Mouse (Mus musculus) G1E (cell line): ENCODE data around the gene Spout1. TPM values are rescaled to one million over a fixed set of nuclear protein-coding genes. Genes with fewer than 3 reads are reported as not detected.

Experiments
- ATAC-seq: 2 replicates; pipeline ENCODE4 v1.8.0; 2016; ENCODE audit warnings: mild to moderate bottlenecking; ENCODE audit not compliant: insufficient number of reproducible peaks, poor library complexity, low FRiP score, severe bottlenecking; ENCODE audit errors: extremely low read depth
- DNase-seq: peaks from one replicate; pipeline ENCODE4 v3.0.0; 2012; ENCODE audit warnings: low spot score
- H3K27me3 ChIP-seq: 2 replicates; pipeline ENCODE4 v1.6.1; 2012; ENCODE audit warnings: mild to moderate bottlenecking, low read length, inconsistent platforms; ENCODE audit not compliant: insufficient read depth
- H3K36me3 ChIP-seq: replicated peaks from 2 replicates; pipeline ENCODE3; 2012; ENCODE audit warnings: mild to moderate bottlenecking, inconsistent platforms
- H3K4me1 ChIP-seq: 2 replicates; pipeline ENCODE4 v1.6.1; 2012; ENCODE audit warnings: low read depth, low read length, inconsistent platforms, mixed read lengths; ENCODE audit not compliant: insufficient read depth
- H3K4me3 ChIP-seq: 2 replicates; pipeline ENCODE4 v1.5.1; 2012; ENCODE audit warnings: low read depth, mild to moderate bottlenecking, inconsistent platforms, low read length, moderate library complexity, mixed read lengths
- H3K9me3 ChIP-seq: replicated peaks from 2 replicates; pipeline ENCODE4 v1.6.1; 2012; ENCODE audit warnings: inconsistent platforms
- CTCF ChIP-seq: IDR thresholded peaks from 2 replicates; pipeline ENCODE4 v1.5.1; 2012; ENCODE audit warnings: low read depth, low read length, inconsistent platforms, mixed read lengths
- GATA1 ChIP-seq: IDR thresholded peaks from 2 replicates; pipeline ENCODE4 v1.6.1; 2012; ENCODE audit warnings: borderline replicate concordance, low read length, inconsistent platforms, mixed read lengths
- GATA2 ChIP-seq: IDR thresholded peaks from 2 replicates; pipeline ENCODE4 v1.6.1; 2012; ENCODE audit warnings: low read depth, low read length, inconsistent platforms, borderline replicate concordance
- POLR2AphosphoS5 ChIP-seq: IDR thresholded peaks from 2 replicates; pipeline ENCODE4 v1.6.1; 2012; ENCODE audit warnings: low read depth, low read length, inconsistent platforms; ENCODE audit not compliant: insufficient replicate concordance
- TAL1 ChIP-seq: conservative IDR thresholded peaks from 2 replicates; pipeline ENCODE4 v1.6.1; 2012; ENCODE audit warnings: low read depth, low read length, inconsistent platforms, mixed read lengths
- polyA plus RNA-seq: library from polyadenylated mRNA; stranded (reverse); fragments of >175 nt; gene quantifications from 2 replicates; pipeline ENCODE4 v1.2.3, GENCODE M21; 2012
- total RNA-seq, 2 experiments: library from RNA; stranded (forward) in 1 of 2; stranded (reverse) in 1 of 2; fragments of 200-1000 nt in 1 of 2; fragments of >200 nt in 1 of 2; fragmentation: Nextera tagmentation in 1 of 2; gene quantifications; 2 replicates each; pipeline ENCODE4 v1.2.3; 2014 to 2017

The Spout1 gene
- total and polyA plus RNA-seq, 3 experiments = 20.3 to 57.0 (median 24.6) TPM

GRCm38 (mm10) chr2:30200388-30200925, 22.2 kb upstream of the Spout1 start:
- Histone ChIP-seq H3K4me1 (peaks cover 28% of the 10 kb centered on the region), H3K9me3 (no peaks in the 10 kb centered on the region), H3K27me3 (no peaks in the 10 kb centered on the region), H3K36me3 (peaks cover 32% of the 10 kb centered on the region), H3K4me3 (no peak overlapping the region)
- DNase-seq = no peak
- TF ChIP-seq CTCF (no peak), POLR2AphosphoS5 (no peak), TAL1 (no peak), GATA1 (no peak)
- ATAC-seq = no peak

GRCm38 (mm10) chr2:30199984-30200383, 21.7 kb upstream of the Spout1 start:
- ATAC-seq (no peak), DNase-seq (no peak)
- Histone ChIP-seq H3K9me3 (no peaks in the 10 kb centered on the region), H3K4me3 (no peak overlapping the region), H3K27me3 (no peaks in the 10 kb centered on the region), H3K36me3 (peaks cover 32% of the 10 kb centered on the region), H3K4me1 (peaks cover 26% of the 10 kb centered on the region)
- TF ChIP-seq TAL1 = no peak
- no peak for TF ChIP-seq CTCF
- no peak for TF ChIP-seq GATA1
- TF ChIP-seq POLR2AphosphoS5 = no peak
- no peak for TF ChIP-seq GATA2

DNA sequence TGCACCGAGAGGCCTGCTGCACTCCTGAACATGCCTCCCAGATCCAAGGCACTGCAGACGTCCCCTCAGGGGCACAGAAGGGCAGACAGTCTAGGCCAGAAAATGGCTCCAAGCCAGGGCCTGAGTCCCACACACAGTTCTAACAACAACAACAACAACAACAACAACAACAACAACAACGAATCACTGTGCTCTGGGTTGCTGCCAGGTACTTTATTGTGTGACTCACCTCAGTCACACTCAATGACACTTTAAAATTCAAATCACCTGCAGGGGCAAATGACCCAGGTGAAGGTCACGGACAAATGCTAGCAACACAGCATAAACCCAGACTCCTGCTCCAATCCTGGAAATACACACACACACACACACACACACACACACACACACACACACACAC, 19.8 kb upstream of the Spout1 start:
- DNase-seq = no peak
- Histone ChIP-seq H3K4me1 (peaks cover 17% of the 10 kb centered on the region), H3K27me3 (no peaks in the 10 kb centered on the region), H3K9me3 (no peaks in the 10 kb centered on the region), H3K4me3 (no peak overlapping the region), H3K36me3 (peaks cover 44% of the 10 kb centered on the region)
- no peak for ATAC-seq
- TF ChIP-seq CTCF (no peak), POLR2AphosphoS5 (no peak), GATA1 (no peak), GATA2 (no peak), TAL1 (no peak)

DNA sequence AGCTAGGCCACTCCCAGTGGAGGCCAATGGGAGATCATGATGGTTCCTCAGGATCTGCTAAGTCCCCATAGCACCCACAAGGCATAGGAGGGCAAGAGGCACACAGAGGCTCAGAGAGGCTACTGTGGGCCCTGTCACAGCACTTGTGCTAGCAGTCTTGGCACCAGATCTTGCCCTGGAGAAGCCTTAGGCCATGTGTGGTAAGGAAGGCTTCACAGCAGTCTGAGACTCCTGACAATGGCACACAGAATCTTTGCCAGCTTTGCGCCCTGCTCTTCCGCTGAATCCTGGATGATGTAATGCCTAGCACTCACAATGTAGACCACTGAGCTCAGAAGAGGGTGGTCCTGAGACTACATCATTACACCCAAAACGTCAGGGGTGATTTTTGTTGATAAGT, 16.4 kb upstream of the Spout1 start:
- TF ChIP-seq TAL1 = no peak
- no peak for TF ChIP-seq GATA1
- no peak for TF ChIP-seq CTCF
- TF ChIP-seq POLR2AphosphoS5 = no peak
- no peak for TF ChIP-seq GATA2

GRCm38 (mm10) chr2:30191790-30192580, 13.7 kb upstream of the Spout1 start:
- ATAC-seq (no peak), DNase-seq (no peak)
- no peak overlapping the region for H3K4me3 ChIP-seq
- H3K4me1 ChIP-seq = peaks cover 3% of the 10 kb centered on the region; the same call in 1 of the 2 replicates
- TF ChIP-seq GATA2 = no peak
- TF ChIP-seq POLR2AphosphoS5 = no peak
- peaks cover 71% of the 10 kb centered on the region for H3K36me3 ChIP-seq
- H3K9me3 ChIP-seq = peaks cover 2% of the 10 kb centered on the region
- no peaks in the 10 kb centered on the region for H3K27me3 ChIP-seq

More for the DNA sequence above, 16.4 kb upstream of the Spout1 start:
- ATAC-seq = no peak
- peaks cover 17% of the 10 kb centered on the region for H3K4me1 ChIP-seq
- H3K9me3 ChIP-seq = peaks cover 2% of the 10 kb centered on the region
- H3K27me3 ChIP-seq = no peaks in the 10 kb centered on the region
- H3K4me3 ChIP-seq = no peak overlapping the region
- DNase-seq = no peak
- H3K36me3 ChIP-seq = peaks cover 61% of the 10 kb centered on the region

DNA sequence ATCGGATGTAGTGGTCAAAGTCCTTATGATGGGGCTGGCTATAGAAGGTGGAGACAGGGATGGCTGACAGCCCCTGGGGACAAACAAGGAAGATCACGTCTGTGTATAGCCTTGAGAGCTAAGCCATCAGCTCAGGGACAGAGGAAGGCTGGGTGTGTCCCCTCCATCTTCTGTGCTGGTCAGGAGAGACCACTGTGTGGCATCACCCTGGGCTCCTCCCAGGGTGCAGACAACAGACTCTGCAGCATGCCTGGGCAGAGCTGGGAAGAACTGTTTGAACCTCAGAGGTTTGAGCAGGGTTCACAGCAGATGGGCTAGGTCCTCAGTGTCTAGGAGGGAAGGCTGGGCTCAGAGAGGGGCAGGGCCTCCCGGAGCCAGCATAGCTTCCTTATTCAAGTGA, 7.4 kb upstream of the Spout1 start:
- H3K36me3 ChIP-seq = peaks cover 53% of the 10 kb centered on the region
- peaks cover 19% of the 10 kb centered on the region for H3K4me1 ChIP-seq
- TF ChIP-seq TAL1 (no peak), CTCF (no peak), GATA1 (no peak), GATA2 (no peak), POLR2AphosphoS5 (no peak)
- DNase-seq (no peak), ATAC-seq (no peak)
- peak overlapping the region; percentile 8; the same call in 1 of the 2 replicates for H3K4me3 ChIP-seq
- no peaks in the 10 kb centered on the region for H3K27me3 ChIP-seq
- peaks cover 8% of the 10 kb centered on the region for H3K9me3 ChIP-seq

DNA sequence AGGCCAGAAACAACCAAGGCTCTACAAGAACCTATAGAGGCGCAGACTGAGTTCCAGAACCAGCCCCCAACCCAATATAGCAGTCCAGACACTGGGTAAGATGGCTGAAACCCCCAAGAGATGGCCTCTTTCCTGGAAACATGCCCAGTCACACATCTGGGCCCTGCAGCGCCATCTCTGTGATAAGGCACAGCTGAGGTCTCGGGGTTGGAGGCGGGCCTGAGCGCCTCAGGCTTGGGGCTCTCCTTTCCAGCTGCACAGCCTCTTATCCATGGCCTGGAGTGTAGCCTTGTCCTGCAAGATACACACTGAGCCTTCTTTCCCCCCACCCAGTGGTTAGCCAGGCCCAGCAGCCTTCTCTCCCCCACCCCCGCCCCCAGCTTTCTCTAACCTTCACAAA, 7.0 kb upstream of the Spout1 start:
- H3K36me3 ChIP-seq = peaks cover 49% of the 10 kb centered on the region
- TF ChIP-seq GATA1 = no peak
- TF ChIP-seq CTCF = no peak
- TF ChIP-seq GATA2 = no peak
- no peak for TF ChIP-seq TAL1
- TF ChIP-seq POLR2AphosphoS5 = no peak
- H3K9me3 ChIP-seq = peaks cover 6% of the 10 kb centered on the region
- DNase-seq = no peak
- H3K4me3 ChIP-seq = no peak overlapping the region
- H3K27me3 ChIP-seq = peaks cover 1% of the 10 kb centered on the region; the same call in 1 of the 2 replicates
- peaks cover 19% of the 10 kb centered on the region for H3K4me1 ChIP-seq
- no peak for ATAC-seq
